Mouse (Mus musculus) Patski (cell line): ENCODE results near the gene Disc1. TPM values are rescaled to one million over a fixed set of nuclear protein-coding genes. Genes with fewer than 3 reads are reported as not detected.
A peak's percentile ranks its signal among the peaks of the same experiment; 100 is the strongest.

ENCODE experiments used
- ATAC-seq: fragments of 100-300 bp; one replicate; pipeline ENCODE4 v1.8.0; 2021
- CTCF ChIA-PET: fragments of 350-600 bp; sonication (Branson Sonifier 250); formaldehyde crosslinking; loops from one replicate; lab custom pipeline; 2022; ENCODE audit warnings: inconsistent platforms; lab: Charles Lee
- POLR2A ChIA-PET: fragments of 350-600 bp; sonication (Branson Sonifier 250); formaldehyde crosslinking; loops from one replicate; lab custom pipeline; 2022; ENCODE audit warnings: antibody characterized with exemption, inconsistent platforms; lab: Charles Lee
- DNase-seq: peaks from one replicate; pipeline ENCODE4 v3.0.0-alpha.2; 2011; ENCODE audit warnings: low read depth, low spot score
- H3K27me3 ChIP-seq: fragments of 371-371 bp; one replicate; pipeline ENCODE4 v1.5.1; 2021
- CTCF ChIP-seq: fragments of 100-300 bp; IDR thresholded peaks from one replicate; pipeline ENCODE4 v1.5.1; 2021
- in situ Hi-C: fragments of 300-500 bp; cut with MboI; formaldehyde crosslinking; loops from 3 replicates; pipeline ENCODE4 v1.11.1; 2018; ENCODE audit warnings: low pct_unique_long_range_greater_than_20kb, mixed read lengths
- polyA plus RNA-seq: library from polyadenylated mRNA; unstranded; gene quantifications from one replicate; pipeline ENCODE4 v1.2.3, GENCODE M21; 2021

The Disc1 gene
- polyA plus RNA-seq, result 0.06 TPM

- POLR2A ChIA-PET, result no interaction called here
- no peak for DNase-seq
- CTCF ChIA-PET, result interaction anchor here (0.8 to 1.1 kb wide), 2 partner anchors 10 to 13 kb away, joined by 3 read pairs; no protein-coding TSS in a partner anchor
- peaks cover 30% of the 10 kb centered on the region for H3K27me3 ChIP-seq
- TF ChIP-seq CTCF, result no peak
- in situ Hi-C loops, result no loop called here
- peak; percentile 31 for ATAC-seq
These were observed at the start of gene Disc1 for GRCm38 (mm10) chr8:125053505-125054435. Gene Disc1, plus strand, starts transcription at chr8:125054195.

GRCm38 (mm10) chr8:125012695-125013627, 41.0 kb upstream of the Disc1 start, which contains the start of gene Tsnax:
Gene Tsnax, plus strand, starts transcription at chr8:125012997.
- H3K27me3 ChIP-seq, result no peaks in the 10 kb centered on the region
- CTCF ChIA-PET, result no interaction called here
- POLR2A ChIA-PET, result interaction anchor here (0.5 to 2.0 kb wide), 7 partner anchors 8 to 117 kb away, joined by 3 to 8 read pairs (median 3); partner anchors contain the start of gene Egln1
- in situ Hi-C loops, result loop anchor here (5.0 kb wide), 1 partner anchor 61 kb away; no protein-coding TSS in a partner anchor
- TF ChIP-seq CTCF, result no peak
- peak; percentile 82 for ATAC-seq
- DNase-seq, result peak; percentile 19

GRCm38 (mm10) chr8:125024085-125024484, 29.9 kb upstream of the Disc1 start:
- no peak for DNase-seq
- ATAC-seq, result no peak
- no peaks in the 10 kb centered on the region for H3K27me3 ChIP-seq
- in situ Hi-C loops, result no loop called here
- CTCF ChIA-PET, result no interaction called here
- POLR2A ChIA-PET, result interaction anchor here (0.6 to 1.6 kb wide), 3 partner anchors 12 to 24 kb away, joined by 3 to 8 read pairs (median 5); partner anchors contain the start of gene Tsnax
- no peak for TF ChIP-seq CTCF

DNA sequence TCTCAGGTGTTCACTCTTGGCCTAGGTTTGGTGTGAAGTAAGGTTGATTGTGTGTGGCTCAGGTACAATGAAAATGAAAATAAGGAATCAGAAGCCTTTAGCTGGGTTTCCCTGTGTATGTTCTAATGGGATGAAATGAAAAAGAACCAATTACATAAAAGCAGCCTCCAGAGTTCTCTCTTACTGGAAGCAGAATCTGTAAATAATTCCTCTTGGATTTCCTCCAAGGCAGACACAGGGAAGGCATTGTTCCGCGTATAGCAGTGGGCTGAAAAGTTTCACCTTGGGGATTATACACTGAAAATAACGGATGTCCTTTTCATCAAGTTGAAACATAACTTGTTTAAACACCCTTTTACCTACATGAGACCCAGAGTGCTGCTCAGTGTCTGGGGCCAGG, 26.8 kb upstream of the Disc1 start:
- ATAC-seq, result no peak
- no peaks in the 10 kb centered on the region for H3K27me3 ChIP-seq
- in situ Hi-C loops, result no loop called here
- TF ChIP-seq CTCF, result no peak
- no peak for DNase-seq
- ChIA-PET POLR2A (no interaction called here), CTCF (no interaction called here)

DNA sequence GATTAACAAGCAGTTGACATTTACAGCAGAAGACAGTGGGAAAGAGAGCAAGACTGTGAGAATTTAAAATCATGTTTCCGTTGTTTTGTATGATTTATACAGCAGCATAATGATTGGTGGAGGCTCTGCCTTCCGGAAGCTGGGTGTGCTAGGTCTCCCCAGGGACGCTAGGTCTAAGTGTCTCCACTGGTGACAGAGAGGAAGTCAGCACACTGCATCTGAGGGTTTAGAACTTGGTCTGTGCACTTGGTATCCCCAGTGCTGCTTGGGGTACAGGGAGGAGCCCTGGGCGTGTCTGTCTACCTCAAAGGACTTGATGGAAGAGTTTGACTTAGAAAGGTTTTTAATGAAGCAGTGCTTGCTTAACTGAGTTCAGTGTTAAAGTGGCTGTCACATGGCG, 25.2 kb upstream of the Disc1 start:
- in situ Hi-C loops, result no loop called here
- DNase-seq, result no peak
- no peaks in the 10 kb centered on the region for H3K27me3 ChIP-seq
- ATAC-seq, result no peak
- POLR2A ChIA-PET, result interaction anchor here (0.6 kb wide), 1 partner anchor 587 kb away, joined by 3 read pairs; no protein-coding TSS in a partner anchor
- CTCF ChIA-PET, result interaction anchor here (0.8 to 1.4 kb wide), 2 partner anchors 10 to 11 kb away, joined by 3 read pairs; no protein-coding TSS in a partner anchor
- no peak for TF ChIP-seq CTCF

DNA sequence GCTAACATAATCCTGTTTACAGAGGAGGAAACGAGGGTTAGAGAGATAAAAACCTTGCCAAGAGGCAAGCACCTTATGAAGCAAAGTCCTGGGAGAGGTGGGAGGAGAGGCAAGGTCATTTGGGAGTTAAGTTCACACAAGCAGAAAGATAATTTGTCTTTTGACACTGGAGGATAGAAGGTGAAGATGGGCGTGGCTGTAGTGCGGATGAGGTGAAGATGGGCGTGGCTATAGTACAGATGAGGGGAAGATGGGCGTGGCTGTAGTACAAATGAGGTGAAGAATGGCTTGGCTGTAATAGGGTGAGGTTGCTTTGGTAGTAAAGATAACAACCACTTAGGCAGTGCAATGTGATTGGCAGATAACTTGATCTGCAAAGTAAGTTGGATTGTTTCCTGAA, 22.7 kb upstream of the Disc1 start:
- ChIA-PET POLR2A (interaction anchor here (0.6 kb wide), 1 partner anchor 81 kb away, joined by 3 read pairs; no protein-coding TSS in a partner anchor), CTCF (no interaction called here)
- DNase-seq, result no peak
- H3K27me3 ChIP-seq, result no peaks in the 10 kb centered on the region
- no peak for TF ChIP-seq CTCF
- ATAC-seq, result no peak
- in situ Hi-C loops, result no loop called here

DNA sequence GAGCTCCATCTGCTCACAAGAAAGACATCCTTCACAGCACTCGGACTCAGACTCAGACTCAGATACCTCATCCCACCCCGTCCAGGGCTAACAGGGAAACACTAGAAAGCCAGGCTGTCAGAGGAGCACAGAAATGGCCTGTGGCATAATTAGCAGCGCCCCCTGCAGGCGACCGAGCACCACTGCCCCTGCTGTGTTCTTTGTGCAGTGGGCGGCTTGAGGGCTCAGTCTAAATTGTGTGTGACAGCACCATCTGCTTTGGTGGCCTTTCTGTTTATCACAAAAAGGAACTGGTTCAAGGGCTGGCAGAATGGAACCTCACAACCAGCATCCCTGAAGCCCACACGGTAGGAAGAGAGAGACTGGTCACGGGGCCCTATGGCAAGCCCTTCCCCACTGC, 19.3 kb upstream of the Disc1 start:
- in situ Hi-C loops, result loop anchor here (5.0 kb wide), 1 partner anchor 137 kb away; the partner anchor contains the start of genes Exoc8 and Sprtn
- TF ChIP-seq CTCF, result peak; percentile 89
- DNase-seq, result no peak
- ChIA-PET CTCF (interaction anchor here (0.8 to 1.2 kb wide), 2 partner anchors 139 to 172 kb away, joined by 3 read pairs; partner anchors contain the start of genes 2810004N23Rik and Gnpat), POLR2A (no interaction called here)
- ATAC-seq, result no peak
- H3K27me3 ChIP-seq, result no peaks in the 10 kb centered on the region

GRCm38 (mm10) chr8:125037081-125037480, 16.9 kb upstream of the Disc1 start:
- TF ChIP-seq CTCF, result no peak
- DNase-seq, result no peak
- ChIA-PET CTCF (interaction anchor here (1.3 kb wide), 1 partner anchor 14 kb away, joined by 3 read pairs; no protein-coding TSS in a partner anchor), POLR2A (no interaction called here)
- H3K27me3 ChIP-seq, result no peaks in the 10 kb centered on the region
- in situ Hi-C loops, result loop anchor here (5.0 kb wide), 1 partner anchor 140 kb away; the partner anchor contains the start of genes Exoc8 and Sprtn
- ATAC-seq, result no peak

DNA sequence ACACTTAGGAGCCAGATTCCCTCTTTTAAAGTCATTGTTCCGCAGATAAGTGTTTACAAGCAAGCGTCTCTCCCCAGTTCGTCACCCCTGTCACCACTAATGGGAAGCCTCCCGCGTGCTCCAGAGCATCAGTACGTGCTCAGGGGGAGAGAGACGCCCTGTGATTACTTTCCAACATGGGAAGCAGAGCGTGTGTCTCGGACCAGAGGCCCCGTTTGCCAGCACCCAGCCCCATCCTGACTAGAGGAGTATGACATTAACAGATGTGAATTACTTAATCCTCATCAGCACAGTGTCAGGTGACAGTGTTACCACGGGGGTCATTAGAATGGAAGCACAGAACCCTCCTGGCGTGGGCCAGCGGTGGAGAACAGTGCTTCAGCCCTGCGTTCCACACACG, 15.3 kb upstream of the Disc1 start:
- ATAC-seq (no peak), DNase-seq (no peak)
- no peaks in the 10 kb centered on the region for H3K27me3 ChIP-seq
- no peak for TF ChIP-seq CTCF
- CTCF ChIA-PET, result no interaction called here
- POLR2A ChIA-PET, result no interaction called here
- in situ Hi-C loops, result loop anchor here (5.0 kb wide), 1 partner anchor 141 kb away; the partner anchor contains the start of genes Exoc8 and Sprtn
